Mouse (Mus musculus) megakaryocyte, embryonic 14.5 days (primary cell): ENCODE data around the gene Spp2.

ENCODE experiments used
- FLI1 ChIP-seq: IDR thresholded peaks from 2 replicates; pipeline ENCODE4 v1.6.1; 2012; ENCODE audit warnings: low read length, inconsistent platforms, mixed read lengths
- GATA1 ChIP-seq: IDR thresholded peaks from 3 replicates; pipeline ENCODE4 v1.6.1; 2012; ENCODE audit warnings: mixed read lengths, low read length, inconsistent platforms, borderline replicate concordance

DNA sequence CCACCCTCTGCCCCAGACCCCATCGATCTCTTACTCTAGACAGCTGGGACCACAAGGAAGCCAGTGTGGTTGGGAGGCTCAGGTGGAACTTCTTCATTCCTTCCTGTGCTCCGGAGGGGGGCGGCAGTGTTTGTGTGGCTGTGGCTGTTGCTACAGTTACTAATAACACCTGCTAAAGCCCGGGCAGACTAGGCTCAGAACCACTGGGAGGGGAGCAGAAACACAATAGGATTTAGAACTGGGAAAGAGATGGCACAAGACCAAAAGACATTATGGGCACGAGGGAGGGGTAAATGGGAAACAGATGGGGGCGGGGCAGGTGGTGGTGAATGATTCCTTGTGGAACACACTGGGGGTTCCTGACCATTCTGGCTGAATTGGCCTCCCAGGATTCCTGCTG is 55.7 kb downstream of the Spp2 start:
- TF ChIP-seq FLI1 (no peak), GATA1 (no peak)
